Mouse (Mus musculus): Measurements from ENCODE around the gene Mapk11. TPM values are rescaled to one million over a fixed set of nuclear protein-coding genes. Genes with fewer than 3 reads are reported as not detected.

Gene Mapk11
- total RNA-seq, 2 experiments from 2014 or later, result 61.8 to 63.5 TPM

DNA sequence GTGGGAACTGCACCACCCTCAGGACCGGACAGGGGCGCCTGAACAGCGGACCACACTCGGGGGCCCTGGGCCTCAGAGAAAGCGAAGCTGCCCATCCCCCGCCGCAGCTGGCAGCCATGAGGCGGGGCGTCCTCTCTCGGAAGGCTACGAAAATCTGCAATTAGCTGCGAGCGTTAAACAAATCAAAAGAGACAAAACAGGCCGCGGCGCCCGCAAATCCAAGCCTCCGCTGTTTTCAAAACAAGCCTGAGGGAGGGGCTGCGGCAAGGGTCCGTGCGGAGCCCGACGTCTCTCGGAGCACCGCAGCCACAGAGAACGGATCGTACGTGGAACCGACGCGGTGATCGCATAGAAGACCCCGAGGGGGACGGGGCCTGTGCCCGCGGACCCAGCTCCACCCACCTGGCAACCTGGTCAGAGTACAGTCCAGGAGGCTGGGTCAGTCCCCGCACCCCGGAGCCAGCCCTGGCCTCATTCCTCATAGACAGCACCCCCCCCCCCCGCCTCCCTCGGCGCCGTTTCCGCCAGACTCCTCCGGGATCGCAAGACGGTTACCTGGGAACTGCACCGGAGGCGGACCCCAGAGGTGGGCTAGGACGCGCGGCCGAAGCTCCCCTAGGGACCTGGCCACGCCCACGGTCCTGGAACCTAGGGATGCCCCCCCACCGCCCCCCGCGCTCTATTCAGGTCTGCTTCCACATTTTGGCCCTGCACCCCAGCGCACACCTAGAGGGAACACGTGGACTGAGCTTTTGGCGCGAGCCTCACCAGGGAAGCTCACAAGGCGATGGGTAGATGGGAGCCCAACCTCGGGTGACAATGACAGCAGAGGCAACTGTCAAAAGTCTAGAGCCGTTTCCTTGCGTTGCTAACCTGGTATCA is 23.8 kb upstream of the Mapk11 start:
- Histone ChIP-seq H3K27ac (peak overlapping the region; percentile 85), H3K4me3 (peak overlapping the region; percentile 82)
- intact Hi-C loops (cut with DNase I), result no loop called here
- DNase-seq (ENCODE audit: extremely low spot score in 1 of 2, low spot score in 2 of 2), result peak; percentile 45 to 46
- peak; percentile 2; the same call in 1 of the 2 replicates for TF ChIP-seq CTCF (IDR thresholded peaks at IDR 0.05)

DNA sequence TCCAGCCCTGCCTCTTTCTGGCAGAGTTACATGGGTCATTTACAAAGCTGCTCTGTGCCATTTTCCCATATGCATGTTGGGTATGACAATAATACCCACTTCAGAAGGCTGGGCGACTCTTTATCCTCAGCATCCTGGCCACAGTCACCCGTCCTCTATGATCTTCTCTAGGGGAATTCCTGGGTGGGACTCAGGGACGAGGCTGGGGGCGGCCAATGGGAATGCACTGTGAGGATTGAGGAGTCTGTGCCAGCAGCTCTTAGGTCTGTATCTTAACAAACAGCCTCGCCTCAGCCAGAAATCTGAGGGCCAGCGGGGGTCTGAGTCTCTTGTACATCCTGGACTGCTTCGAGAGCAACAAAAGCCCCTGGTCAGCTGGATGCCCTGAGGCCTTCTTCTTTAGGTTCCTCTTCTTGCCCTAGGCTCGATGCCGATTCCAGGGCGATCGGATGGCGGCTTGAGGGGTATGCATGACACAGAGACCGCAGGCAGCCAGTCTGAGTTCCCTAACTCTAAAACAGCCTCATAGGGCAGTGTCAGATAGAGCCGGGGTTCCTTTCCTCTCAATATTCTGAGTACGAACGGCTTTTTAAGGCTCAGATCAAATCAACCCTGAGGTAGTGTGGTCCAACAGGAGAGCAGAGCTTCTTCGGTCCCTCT is 23.0 kb upstream of the Mapk11 start:
- Histone ChIP-seq H3K27ac (peak overlapping the region; percentile 85), H3K4me3 (peak overlapping the region; percentile 82)
- no peak for DNase-seq (ENCODE audit: extremely low spot score in 1 of 2, low spot score in 2 of 2)
- intact Hi-C loops (cut with DNase I), result no loop called here
- no peak for TF ChIP-seq CTCF (IDR thresholded peaks at IDR 0.05)

DNA sequence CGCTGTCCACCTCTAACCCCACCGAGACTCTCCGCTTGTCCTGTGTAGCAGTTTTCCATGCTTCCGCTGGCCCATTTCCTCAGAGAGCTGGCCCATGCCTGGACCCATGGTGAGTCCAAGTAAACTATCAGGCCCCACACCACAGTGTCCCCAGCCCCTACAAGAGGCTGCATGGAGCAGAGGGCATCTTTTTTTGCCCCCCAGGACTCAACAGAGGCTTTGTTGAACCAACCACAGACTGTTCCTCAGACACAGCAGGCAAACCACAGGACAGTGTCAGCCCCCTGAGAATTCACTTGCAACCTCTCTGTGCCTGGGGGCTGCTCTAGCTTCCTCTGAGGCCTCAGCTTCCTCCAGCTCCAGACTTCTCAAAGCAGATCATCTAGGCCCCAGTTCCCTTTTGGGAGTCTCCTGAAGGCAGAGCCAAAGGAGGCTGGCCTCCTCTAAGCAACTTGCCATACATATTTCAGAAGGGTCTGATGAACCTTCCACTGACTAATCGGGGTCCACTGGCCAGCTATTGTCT is 22.2 kb upstream of the Mapk11 start:
- intact Hi-C loops (cut with DNase I), result no loop called here
- no peak overlapping the region for H3K27ac ChIP-seq
- H3K4me3 ChIP-seq, result no peak overlapping the region
- no peak for TF ChIP-seq CTCF (IDR thresholded peaks at IDR 0.05)
- DNase-seq (ENCODE audit: extremely low spot score in 1 of 2, low spot score in 2 of 2), result no peak

DNA sequence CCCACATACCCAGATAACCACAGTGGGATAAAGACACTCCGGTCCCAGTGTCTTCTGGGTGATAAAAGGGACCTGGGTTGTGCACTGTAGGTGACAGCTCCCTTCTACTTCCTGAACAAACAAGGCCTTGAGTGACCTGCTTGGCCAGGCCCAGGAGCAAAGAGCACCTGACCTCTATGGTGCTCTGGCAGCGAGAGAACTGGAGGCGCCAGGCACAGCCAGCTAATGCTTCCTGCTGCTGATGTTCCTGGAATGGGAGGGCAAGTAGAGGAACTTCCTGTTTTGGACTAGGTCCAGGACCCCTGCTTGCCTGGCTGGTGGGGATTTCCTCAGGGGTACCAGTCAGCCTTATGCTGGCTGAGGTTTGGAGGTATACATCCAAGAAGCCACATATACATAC is 20.7 kb upstream of the Mapk11 start:
- peak overlapping the region; percentile 60 for H3K27ac ChIP-seq

GRCm38 (mm10) chr15:89169431-89169830 is 20.0 kb upstream of the Mapk11 start:
- TF ChIP-seq CTCF (IDR thresholded peaks at IDR 0.05), result no peak
- peak overlapping the region; percentile 60 for H3K27ac ChIP-seq
- DNase-seq (ENCODE audit: extremely low spot score in 1 of 2, low spot score in 2 of 2), result peak; percentile 83
- intact Hi-C loops (cut with DNase I), result no loop called here
- peak overlapping the region; percentile 19; the same call in 1 of the 2 replicates for H3K4me3 ChIP-seq

More for the DNA sequence above, 20.7 kb upstream of the Mapk11 start:
- no peak for DNase-seq (ENCODE audit: extremely low spot score in 1 of 2, low spot score in 2 of 2)
- intact Hi-C loops (cut with DNase I), result no loop called here
- TF ChIP-seq CTCF (IDR thresholded peaks at IDR 0.05), result no peak
- H3K4me3 ChIP-seq, result no peak overlapping the region

GRCm38 (mm10) chr15:89168922-89169321 is 19.5 kb upstream of the Mapk11 start:
- DNase-seq (ENCODE audit: extremely low spot score in 1 of 2, low spot score in 2 of 2), result no peak
- intact Hi-C loops (cut with DNase I), result no loop called here
- Histone ChIP-seq H3K4me3 (peak overlapping the region; percentile 19; the same call in 1 of the 2 replicates), H3K27ac (peak overlapping the region; percentile 60; the same call in 1 of the 2 replicates)
- no peak for TF ChIP-seq CTCF (IDR thresholded peaks at IDR 0.05)

GRCm38 (mm10) chr15:89165478-89165877 is 16.1 kb upstream of the Mapk11 start:
- DNase-seq (ENCODE audit: extremely low spot score in 1 of 2, low spot score in 2 of 2), result no peak
- no peak for TF ChIP-seq CTCF (IDR thresholded peaks at IDR 0.05)
- intact Hi-C loops (cut with DNase I), result no loop called here
- Histone ChIP-seq H3K4me3 (no peak overlapping the region), H3K27ac (no peak overlapping the region)

GRCm38 (mm10) chr15:89161397-89161796 is 12.0 kb upstream of the Mapk11 start:
- intact Hi-C loops (cut with DNase I), result no loop called here
- DNase-seq (ENCODE audit: extremely low spot score in 1 of 2, low spot score in 2 of 2), result no peak
- no peak for TF ChIP-seq CTCF (IDR thresholded peaks at IDR 0.05)
- Histone ChIP-seq H3K4me3 (no peak overlapping the region), H3K27ac (no peak overlapping the region)

- no peak for DNase-seq (ENCODE audit: extremely low spot score in 1 of 2, low spot score in 2 of 2)
- Histone ChIP-seq H3K4me3 (no peak overlapping the region), H3K27ac (no peak overlapping the region)
- TF ChIP-seq CTCF (IDR thresholded peaks at IDR 0.05), result no peak
- intact Hi-C loops (cut with DNase I), result loop anchor here (2.0 kb wide), 1 partner anchor 52 kb away; the partner anchor contains the start of gene Ppp6r2
Observed at GRCm38 (mm10) chr15:89158516-89158915, 9.1 kb upstream of the Mapk11 start.

DNA sequence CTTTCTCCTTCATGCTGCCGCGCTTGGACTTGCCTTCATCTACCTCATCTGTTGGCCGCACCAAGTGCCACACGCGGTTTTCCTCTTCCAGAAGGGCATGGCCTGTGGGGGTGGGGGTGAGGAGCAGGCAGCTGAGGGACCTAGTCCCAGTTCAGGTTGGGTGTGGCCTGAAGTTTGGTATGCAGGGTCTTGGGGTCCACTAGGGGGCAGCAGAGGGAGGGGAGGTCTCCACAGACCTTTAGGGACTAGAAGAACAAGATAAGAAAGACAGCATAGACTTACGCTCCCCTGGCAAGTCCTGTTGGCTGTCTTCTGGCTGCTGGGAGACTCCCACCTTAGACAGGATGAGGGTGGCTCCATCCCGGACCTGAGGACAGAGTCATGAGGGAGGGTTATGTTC is 8.5 kb upstream of the Mapk11 start:
- intact Hi-C loops (cut with DNase I), result loop anchor here (2.0 kb wide), 1 partner anchor 53 kb away; the partner anchor contains the start of gene Ppp6r2
- H3K4me3 ChIP-seq, result no peak overlapping the region
- TF ChIP-seq CTCF (IDR thresholded peaks at IDR 0.05), result peak; percentile 74
- DNase-seq (ENCODE audit: extremely low spot score in 1 of 2, low spot score in 2 of 2), result peak; percentile 42 to 58
- H3K27ac ChIP-seq, result no peak overlapping the region

DNA sequence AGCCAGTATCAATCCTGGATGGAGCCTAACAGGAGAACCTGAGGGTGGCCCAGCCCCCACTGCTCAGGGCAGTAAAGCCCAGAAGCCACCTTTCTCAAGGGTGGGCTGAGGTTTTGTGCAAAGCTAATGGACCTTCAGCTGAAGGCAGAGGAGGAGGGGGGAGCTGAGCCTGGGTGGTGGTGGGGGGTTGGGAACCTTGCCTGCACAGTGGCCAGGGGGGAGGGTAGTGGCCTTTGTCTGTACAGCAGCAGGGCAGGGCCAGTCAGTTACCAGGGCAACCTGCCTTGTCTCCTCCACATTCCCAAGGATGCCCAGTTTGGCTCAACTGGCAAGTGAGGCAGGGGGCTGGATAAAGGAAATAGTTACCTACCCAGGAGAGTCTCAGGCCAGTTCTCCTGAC is 2.9 kb upstream of the Mapk11 start:
- Histone ChIP-seq H3K4me3 (no peak overlapping the region), H3K27ac (no peak overlapping the region)
- intact Hi-C loops (cut with DNase I), result no loop called here
- TF ChIP-seq CTCF (IDR thresholded peaks at IDR 0.05), result no peak
- no peak for DNase-seq (ENCODE audit: extremely low spot score in 1 of 2, low spot score in 2 of 2)

DNA sequence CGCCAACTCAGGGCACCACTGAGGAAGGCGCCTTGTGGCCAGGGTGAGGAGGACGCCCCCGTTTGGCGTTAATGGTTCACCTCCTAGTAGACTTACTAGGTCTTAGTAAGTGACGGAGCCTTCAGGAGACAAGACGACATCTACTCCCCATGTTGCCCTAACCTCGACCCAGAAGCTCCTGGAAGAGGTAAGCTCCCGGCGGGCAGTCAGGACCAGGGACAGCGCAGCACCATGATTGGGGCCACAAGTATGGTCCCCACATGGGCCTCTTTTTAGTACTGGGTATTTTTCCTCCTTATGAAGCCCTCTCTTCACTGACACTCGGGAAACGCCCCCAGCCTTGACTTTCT is 588 bp upstream of the Mapk11 start:
- intact Hi-C loops (cut with DNase I), result no loop called here
- TF ChIP-seq CTCF (IDR thresholded peaks at IDR 0.05), result no peak; the same call in 1 of the 2 replicates
- DNase-seq (ENCODE audit: extremely low spot score in 1 of 2, low spot score in 2 of 2), result no peak
- Histone ChIP-seq H3K27ac (peak overlapping the region; percentile 92; the same call in 1 of the 2 replicates), H3K4me3 (peak overlapping the region; percentile 88)

All from left cerebral cortex, adult 2 months (tissue).